Mouse (Mus musculus): ENCODE measurements around the gene Rasgrp4. TPM values are rescaled to one million over a fixed set of nuclear protein-coding genes. Genes with fewer than 3 reads are reported as not detected.
A peak's percentile ranks its signal among the peaks of the same experiment; 100 is the strongest.

Rasgrp4 gene
- 0.82 and 1.2 TPM in 2 replicates for polyA plus RNA-seq (2015; fragmentation: Nextera tagmentation; extraction: Ambion mirVana)

GRCm38 (mm10) chr7:29134693-29135386 lies at the start of gene Rasgrp4:
Rasgrp4 (plus strand) TSS chr7:29134851.
- H3K4me1 ChIP-seq (ENCODE audit: control insufficient read depth, insufficient read depth, low read depth, low read length) = no peaks in the 10 kb centered on the region; the same call in 1 of the 2 replicates
- H3K4me2 ChIP-seq (ENCODE audit: low read length) = peak within 1 kb of the TSS; percentile 60
- H3K9ac ChIP-seq (ENCODE audit: low read depth, low read length) = peak within 1 kb of the TSS; percentile 9; the same call in 1 of the 2 replicates
- H3K9me3 ChIP-seq (ENCODE audit: control insufficient read depth, low read length) = no peaks in the 10 kb centered on the region
- no peak within 1 kb of the TSS for H3K27ac ChIP-seq (ENCODE audit: low read depth, low read length)
- 2% methylated on average over 10 of the region's 20 CpGs for WGBS
- H3K36me3 ChIP-seq (ENCODE audit: control insufficient read depth, insufficient read depth, low read length) = no peaks in the 10 kb centered on the region
- peak; percentile 71 for ATAC-seq
- H3K27me3 ChIP-seq (replicated peaks; ENCODE audit: control insufficient read depth, insufficient read depth, low read length) = peaks cover 2% of the 10 kb centered on the region
- H3K4me3 ChIP-seq (ENCODE audit: low read length) = peak within 1 kb of the TSS; percentile 30

GRCm38 (mm10) chr7:29085981-29086380 lies 48.7 kb upstream of the Rasgrp4 start:
- H3K36me3 ChIP-seq (ENCODE audit: control insufficient read depth, insufficient read depth, low read length) = no peaks in the 10 kb centered on the region
- H3K4me3 ChIP-seq (ENCODE audit: low read length) = no peak overlapping the region
- H3K9me3 ChIP-seq (ENCODE audit: control insufficient read depth, low read length) = peaks cover 2% of the 10 kb centered on the region; the same call in 1 of the 2 replicates
- H3K27ac ChIP-seq (ENCODE audit: low read depth, low read length) = no peak overlapping the region
- 89% methylated on average over 30 of the region's 30 CpGs for WGBS
- H3K27me3 ChIP-seq (replicated peaks; ENCODE audit: control insufficient read depth, insufficient read depth, low read length) = no peaks in the 10 kb centered on the region
- H3K4me2 ChIP-seq (ENCODE audit: low read length) = no peak overlapping the region
- H3K9ac ChIP-seq (ENCODE audit: low read depth, low read length) = no peak overlapping the region
- no peak for ATAC-seq
- H3K4me1 ChIP-seq (ENCODE audit: control insufficient read depth, insufficient read depth, low read depth, low read length) = no peaks in the 10 kb centered on the region

- ATAC-seq = no peak
- no peak overlapping the region for H3K9ac ChIP-seq (ENCODE audit: low read depth, low read length)
- 86% methylated on average over 10 of the region's 10 CpGs for WGBS
- peaks cover 2% of the 10 kb centered on the region; the same call in 1 of the 2 replicates for H3K9me3 ChIP-seq (ENCODE audit: control insufficient read depth, low read length)
- no peaks in the 10 kb centered on the region for H3K36me3 ChIP-seq (ENCODE audit: control insufficient read depth, insufficient read depth, low read length)
- no peaks in the 10 kb centered on the region for H3K4me1 ChIP-seq (ENCODE audit: control insufficient read depth, insufficient read depth, low read depth, low read length)
- no peaks in the 10 kb centered on the region for H3K27me3 ChIP-seq (replicated peaks; ENCODE audit: control insufficient read depth, insufficient read depth, low read length)
- no peak overlapping the region for H3K4me2 ChIP-seq (ENCODE audit: low read length)
- H3K27ac ChIP-seq (ENCODE audit: low read depth, low read length) = no peak overlapping the region
- H3K4me3 ChIP-seq (ENCODE audit: low read length) = no peak overlapping the region
Observed at GRCm38 (mm10) chr7:29086902-29087301, 47.7 kb upstream of the Rasgrp4 start.

GRCm38 (mm10) chr7:29088817-29089216 lies 45.8 kb upstream of the Rasgrp4 start:
- no peaks in the 10 kb centered on the region for H3K4me1 ChIP-seq (ENCODE audit: control insufficient read depth, insufficient read depth, low read depth, low read length)
- H3K9ac ChIP-seq (ENCODE audit: low read depth, low read length) = no peak overlapping the region
- no peak overlapping the region for H3K27ac ChIP-seq (ENCODE audit: low read depth, low read length)
- H3K27me3 ChIP-seq (replicated peaks; ENCODE audit: control insufficient read depth, insufficient read depth, low read length) = no peaks in the 10 kb centered on the region
- no peak for ATAC-seq
- H3K36me3 ChIP-seq (ENCODE audit: control insufficient read depth, insufficient read depth, low read length) = no peaks in the 10 kb centered on the region
- H3K9me3 ChIP-seq (ENCODE audit: control insufficient read depth, low read length) = no peaks in the 10 kb centered on the region
- 68% methylated on average over 6 of the region's 6 CpGs for WGBS
- no peak overlapping the region for H3K4me3 ChIP-seq (ENCODE audit: low read length)
- no peak overlapping the region for H3K4me2 ChIP-seq (ENCODE audit: low read length)

GRCm38 (mm10) chr7:29097131-29097530 lies 37.5 kb upstream of the Rasgrp4 start:
- H3K27ac ChIP-seq (ENCODE audit: low read depth, low read length) = no peak overlapping the region
- H3K4me1 ChIP-seq (ENCODE audit: control insufficient read depth, insufficient read depth, low read depth, low read length) = no peaks in the 10 kb centered on the region
- no peak overlapping the region for H3K4me2 ChIP-seq (ENCODE audit: low read length)
- H3K9me3 ChIP-seq (ENCODE audit: control insufficient read depth, low read length) = no peaks in the 10 kb centered on the region
- no peaks in the 10 kb centered on the region for H3K36me3 ChIP-seq (ENCODE audit: control insufficient read depth, insufficient read depth, low read length)
- H3K9ac ChIP-seq (ENCODE audit: low read depth, low read length) = no peak overlapping the region
- 87% methylated on average over 16 of the region's 16 CpGs for WGBS
- H3K4me3 ChIP-seq (ENCODE audit: low read length) = no peak overlapping the region
- no peaks in the 10 kb centered on the region for H3K27me3 ChIP-seq (replicated peaks; ENCODE audit: control insufficient read depth, insufficient read depth, low read length)
- ATAC-seq = no peak

- Histone ChIP-seq H3K27ac (ENCODE audit: low read depth, low read length) (no peak overlapping the region), H3K4me1 (ENCODE audit: control insufficient read depth, insufficient read depth, low read depth, low read length) (no peaks in the 10 kb centered on the region), H3K9me3 (ENCODE audit: control insufficient read depth, low read length) (no peaks in the 10 kb centered on the region; the same call in 1 of the 2 replicates), H3K4me2 (ENCODE audit: low read length) (no peak overlapping the region), H3K36me3 (ENCODE audit: control insufficient read depth, insufficient read depth, low read length) (no peaks in the 10 kb centered on the region), H3K9ac (ENCODE audit: low read depth, low read length) (no peak overlapping the region), H3K27me3 (replicated peaks; ENCODE audit: control insufficient read depth, insufficient read depth, low read length) (no peaks in the 10 kb centered on the region), H3K4me3 (ENCODE audit: low read length) (no peak overlapping the region)
- 93% methylated on average over 12 of the region's 12 CpGs for WGBS
- ATAC-seq = no peak
Observed at GRCm38 (mm10) chr7:29101286-29102017, 33.2 kb upstream of the Rasgrp4 start.

- H3K9ac ChIP-seq (ENCODE audit: low read depth, low read length) = peak overlapping the region; percentile 3
- peak overlapping the region; percentile 17 for H3K4me3 ChIP-seq (ENCODE audit: low read length)
- H3K4me1 ChIP-seq (ENCODE audit: control insufficient read depth, insufficient read depth, low read depth, low read length) = no peaks in the 10 kb centered on the region
- H3K4me2 ChIP-seq (ENCODE audit: low read length) = peak overlapping the region; percentile 50
- H3K27ac ChIP-seq (ENCODE audit: low read depth, low read length) = no peak overlapping the region
- H3K36me3 ChIP-seq (ENCODE audit: control insufficient read depth, insufficient read depth, low read length) = no peaks in the 10 kb centered on the region
- 29% methylated on average over 38 of the region's 38 CpGs for WGBS
- 0 out of 2 replicates have a peak, but pooled peaks have one; percentile 56 for ATAC-seq
- no peaks in the 10 kb centered on the region; the same call in 1 of the 2 replicates for H3K9me3 ChIP-seq (ENCODE audit: control insufficient read depth, low read length)
- no peaks in the 10 kb centered on the region for H3K27me3 ChIP-seq (replicated peaks; ENCODE audit: control insufficient read depth, insufficient read depth, low read length)
Observed at GRCm38 (mm10) chr7:29108992-29109955, 25.4 kb upstream of the Rasgrp4 start.

GRCm38 (mm10) chr7:29118142-29118851 lies 16.4 kb upstream of the Rasgrp4 start:
- Histone ChIP-seq H3K36me3 (ENCODE audit: control insufficient read depth, insufficient read depth, low read length) (no peaks in the 10 kb centered on the region), H3K4me1 (ENCODE audit: control insufficient read depth, insufficient read depth, low read depth, low read length) (no peaks in the 10 kb centered on the region), H3K9ac (ENCODE audit: low read depth, low read length) (no peak overlapping the region), H3K4me2 (ENCODE audit: low read length) (0 out of 2 replicates have a peak overlapping the region, but pooled peaks have one; percentile 3), H3K4me3 (ENCODE audit: low read length) (no peak overlapping the region), H3K27me3 (replicated peaks; ENCODE audit: control insufficient read depth, insufficient read depth, low read length) (no peaks in the 10 kb centered on the region), H3K9me3 (ENCODE audit: control insufficient read depth, low read length) (no peaks in the 10 kb centered on the region), H3K27ac (ENCODE audit: low read depth, low read length) (no peak overlapping the region)
- ATAC-seq = no peak
- WGBS = 15% methylated on average over 18 of the region's 18 CpGs
